Mouse (Mus musculus) retina, embryonic 14.5 days (tissue): ENCODE data around the gene Tamm41.

ENCODE experiments used
- DNase-seq: peaks from one replicate; pipeline ENCODE4 v3.0.0-alpha.2; 2015; ENCODE audit warnings: low spot score

Gene Tamm41

DNA sequence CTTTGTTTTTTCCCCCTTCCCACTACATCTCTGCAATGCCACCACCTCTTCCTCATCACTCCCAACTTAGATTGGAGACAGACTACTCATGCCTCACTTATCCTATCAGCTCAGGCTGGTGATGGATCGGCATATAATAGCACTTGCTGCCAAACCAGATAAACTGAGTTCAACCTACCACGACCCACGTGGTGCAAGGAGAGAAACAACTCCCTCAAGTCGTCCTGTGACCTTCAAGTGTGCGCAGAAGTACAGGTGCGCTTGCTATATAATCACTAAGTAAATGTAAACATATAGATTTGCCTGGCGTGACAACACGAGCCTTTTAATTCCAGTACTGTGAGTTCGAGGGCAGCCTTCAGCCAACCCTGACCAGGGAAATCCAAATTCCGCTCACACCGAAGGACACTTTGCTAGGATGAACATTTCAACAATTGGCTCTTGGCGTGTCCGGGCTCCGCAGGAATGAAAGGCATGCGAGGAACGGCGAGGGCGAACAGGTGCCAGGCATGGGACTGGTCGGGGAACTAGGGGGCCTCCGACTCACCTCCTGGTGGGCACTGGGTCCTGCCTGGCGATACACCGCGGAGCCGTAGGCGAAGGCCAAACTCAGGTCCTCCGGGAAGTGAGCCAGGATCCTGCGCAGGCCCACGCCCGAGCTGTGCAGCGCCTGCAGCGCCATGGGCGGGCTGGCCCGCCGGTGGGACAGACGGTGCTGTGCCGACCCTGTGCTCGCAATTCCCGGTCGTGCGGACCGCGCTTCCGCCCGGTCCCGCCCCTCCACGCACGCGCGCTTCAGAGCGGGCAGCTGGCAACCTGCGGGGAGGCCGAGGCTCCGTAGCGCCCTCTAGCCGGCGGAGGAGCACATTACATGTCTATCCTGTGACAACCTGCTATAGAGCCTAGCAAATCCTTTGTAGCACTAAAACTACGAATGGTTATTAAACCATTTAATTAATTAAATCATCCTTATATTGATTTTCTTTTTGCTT lies at the start of gene Tamm41:
TSS of gene Tamm41 (minus strand) at position 774 of the 992 bp plus-strand sequence.
- peak; percentile 93 for DNase-seq

GRCm38 (mm10) chr6:115085274-115085841 lies 47.7 kb upstream of the Tamm41 start:
- DNase-seq = peak; percentile 17

GRCm38 (mm10) chr6:115076781-115077575 lies 39.3 kb upstream of the Tamm41 start:
- DNase-seq = no peak

DNA sequence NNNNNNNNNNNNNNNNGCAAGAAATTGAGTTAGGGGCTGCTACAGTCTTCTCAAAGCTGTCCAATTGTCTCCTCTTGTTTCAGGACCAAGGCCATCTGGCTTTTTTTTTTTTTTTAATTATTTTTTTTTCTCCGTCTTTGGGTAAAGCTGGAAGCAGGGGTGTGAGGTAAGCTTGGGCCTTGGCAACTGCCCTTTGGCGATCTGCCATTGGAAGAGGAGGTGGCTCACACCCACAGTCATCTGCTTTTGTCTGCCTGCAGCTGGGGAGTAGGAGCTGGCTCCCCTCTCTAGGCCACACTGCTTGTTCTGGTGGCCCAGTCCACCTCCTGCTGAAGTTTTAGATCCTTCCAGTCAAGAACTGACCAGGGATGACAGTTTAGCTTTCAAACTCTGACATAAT lies 34.3 kb upstream of the Tamm41 start:
- no peak for DNase-seq

DNA sequence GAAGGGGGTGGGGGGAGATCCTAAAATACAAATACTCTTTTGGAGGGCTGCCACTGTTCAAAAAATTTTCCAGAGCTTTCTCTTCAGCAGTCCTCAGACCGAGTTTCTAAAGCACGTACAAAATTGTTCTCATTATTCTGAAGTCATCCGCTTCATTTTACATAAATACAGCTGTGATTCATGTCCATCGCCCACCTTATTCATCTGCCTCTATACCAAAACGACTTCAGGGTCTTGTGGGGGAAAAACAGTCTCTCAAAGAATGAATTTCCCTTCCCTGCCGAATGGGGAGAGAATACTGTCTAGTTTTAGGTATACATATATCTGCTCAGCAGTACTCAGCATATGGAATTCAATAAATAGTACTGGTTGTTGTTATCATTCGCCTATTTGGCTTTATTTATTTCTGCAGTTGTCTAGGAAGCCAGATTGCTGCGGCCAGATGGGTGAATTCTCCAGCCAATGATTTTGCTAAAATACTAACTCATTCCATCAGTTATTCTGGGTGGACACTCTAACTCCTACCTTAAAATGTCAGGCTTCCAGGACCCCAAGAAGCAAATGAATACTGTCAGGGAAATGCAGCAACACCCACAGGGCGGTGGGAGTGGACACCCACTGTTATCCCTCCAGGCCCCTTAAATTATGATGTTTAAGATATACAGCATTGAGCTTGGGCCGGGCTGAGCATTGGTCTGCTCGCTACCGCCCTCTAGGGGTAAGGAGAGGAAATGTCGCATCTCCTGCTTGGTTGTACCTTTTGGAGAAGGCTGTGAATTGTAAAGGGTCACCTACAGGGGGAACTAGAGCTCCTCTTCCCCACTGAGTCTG lies 27.9 kb upstream of the Tamm41 start:
- peak; percentile 75 for DNase-seq

- DNase-seq = no peak
Measured at GRCm38 (mm10) chr6:115062605-115063350, 25.1 kb upstream of the Tamm41 start.

- DNase-seq = no peak
Measured at GRCm38 (mm10) chr6:115059227-115059626, 21.6 kb upstream of the Tamm41 start.

DNA sequence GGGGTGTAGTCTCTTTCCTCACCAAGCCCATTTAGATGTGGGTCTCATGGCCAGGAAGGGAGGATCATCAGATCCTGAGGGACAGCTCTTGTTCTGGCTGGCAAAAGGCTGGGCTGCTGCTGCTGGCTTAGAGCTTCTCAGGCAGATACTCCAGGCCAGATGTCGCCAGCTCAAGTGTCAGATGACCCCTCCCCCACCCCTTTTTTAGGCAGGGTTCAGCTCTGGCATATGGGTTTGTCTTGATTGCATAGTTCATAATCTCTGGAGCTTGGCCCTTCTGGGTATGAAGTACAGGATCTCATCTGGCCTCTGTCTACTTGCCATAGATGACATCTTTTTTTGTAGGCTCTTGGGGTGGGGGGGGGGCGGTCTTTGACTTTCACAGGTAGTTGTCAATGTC lies 19.0 kb upstream of the Tamm41 start:
- peak; percentile 18 for DNase-seq

- DNase-seq = no peak
Measured at GRCm38 (mm10) chr6:115055440-115055839, 17.8 kb upstream of the Tamm41 start.

DNA sequence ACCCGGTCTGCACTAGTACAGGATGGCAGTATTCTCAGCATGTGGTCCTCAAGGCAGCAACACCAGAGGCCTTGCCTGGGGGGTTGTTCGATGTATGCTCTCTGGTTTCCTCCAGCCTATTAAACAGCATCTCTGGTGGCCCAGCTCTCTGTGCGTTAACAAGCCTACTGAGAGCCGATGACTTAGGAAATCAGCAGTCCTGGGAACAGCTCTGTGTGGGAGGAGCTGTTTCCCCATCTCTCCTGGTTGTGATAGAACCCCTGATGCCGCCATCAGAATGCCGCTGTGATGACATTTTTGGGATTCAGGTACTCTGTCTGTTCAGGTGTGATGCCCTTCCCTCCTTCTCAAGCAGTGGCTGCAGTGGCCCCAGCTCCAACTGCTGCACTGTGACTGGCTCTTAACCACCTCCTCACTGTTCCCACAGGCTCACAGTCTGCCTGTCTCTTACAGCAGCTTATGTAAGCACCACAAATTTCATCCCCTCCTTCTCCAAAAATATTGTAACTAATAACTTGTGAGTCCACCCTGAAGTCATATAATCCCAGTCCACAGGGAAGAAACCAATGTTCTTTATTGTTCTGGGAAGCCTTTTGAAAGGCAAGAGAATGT lies 14.0 kb upstream of the Tamm41 start:
- no peak for DNase-seq

- DNase-seq = peak; percentile 70
Measured at GRCm38 (mm10) chr6:115049015-115049414, 11.3 kb upstream of the Tamm41 start.

- DNase-seq = no peak
Measured at GRCm38 (mm10) chr6:115047816-115048215, 10.1 kb upstream of the Tamm41 start.

GRCm38 (mm10) chr6:115046064-115046463 lies 8.4 kb upstream of the Tamm41 start:
- DNase-seq = no peak

- peak; percentile 32 for DNase-seq
Measured at GRCm38 (mm10) chr6:115044709-115045108, 7.0 kb upstream of the Tamm41 start.

DNA sequence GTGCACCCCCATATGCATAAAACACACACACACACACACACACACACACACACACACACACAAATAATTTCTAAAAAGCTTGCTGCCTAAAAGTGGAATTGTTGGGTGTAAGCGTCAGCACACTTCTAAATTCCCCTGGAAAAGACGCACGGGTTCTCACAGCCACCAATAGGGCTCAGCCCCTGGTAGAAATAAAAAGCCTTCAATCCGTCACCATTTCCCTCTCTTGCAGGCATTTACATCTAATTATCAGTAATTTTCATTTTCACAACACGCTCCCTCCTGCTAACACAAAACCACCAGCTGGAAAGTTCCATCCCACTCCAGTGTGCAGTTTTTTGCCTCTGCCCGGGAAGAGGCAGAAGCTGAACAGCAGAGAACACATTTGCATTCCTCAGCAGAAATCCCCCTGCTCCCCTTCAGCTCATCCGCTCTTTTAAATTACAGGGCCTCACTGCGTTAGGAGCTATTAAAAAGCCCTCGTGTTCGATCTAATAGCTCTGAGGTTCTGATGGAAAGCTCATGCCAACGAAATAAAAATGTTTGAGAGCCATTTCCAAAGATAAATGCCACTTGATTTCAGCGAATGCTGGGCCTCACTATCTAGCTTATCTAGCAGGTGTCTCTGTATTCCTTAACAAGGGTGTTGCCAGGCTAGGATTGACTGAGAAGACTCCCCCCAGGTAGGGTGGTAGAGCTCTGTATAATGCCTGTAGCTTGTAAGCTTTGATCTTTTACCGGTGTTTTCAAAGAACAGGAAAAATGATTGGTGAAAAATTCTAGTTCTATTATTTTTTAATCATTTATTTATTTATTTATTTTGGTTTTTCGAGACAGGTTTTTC lies 6.2 kb upstream of the Tamm41 start:
- DNase-seq = no peak

GRCm38 (mm10) chr6:115042609-115043008 lies 4.9 kb upstream of the Tamm41 start:
- no peak for DNase-seq

DNA sequence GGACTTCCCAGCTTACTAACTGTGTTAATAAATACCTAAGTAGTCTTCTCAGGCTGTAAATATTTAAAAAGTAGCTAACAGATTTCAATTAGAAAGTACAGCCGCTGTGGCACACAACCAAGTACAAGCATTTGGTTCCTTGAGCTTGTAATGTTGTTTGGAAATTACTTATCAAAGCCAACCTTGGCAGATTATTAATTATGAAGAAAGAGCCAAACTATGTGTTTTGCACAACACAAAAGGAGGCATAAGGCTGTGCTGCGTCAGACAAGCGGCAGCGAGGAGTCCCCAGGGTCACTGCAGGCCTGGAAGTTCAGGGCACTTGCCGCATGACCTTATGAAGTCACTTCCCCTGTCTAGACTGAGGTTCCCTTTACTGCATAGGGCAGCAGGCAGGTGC lies 4.2 kb downstream of the Tamm41 start:
- DNase-seq = no peak

DNA sequence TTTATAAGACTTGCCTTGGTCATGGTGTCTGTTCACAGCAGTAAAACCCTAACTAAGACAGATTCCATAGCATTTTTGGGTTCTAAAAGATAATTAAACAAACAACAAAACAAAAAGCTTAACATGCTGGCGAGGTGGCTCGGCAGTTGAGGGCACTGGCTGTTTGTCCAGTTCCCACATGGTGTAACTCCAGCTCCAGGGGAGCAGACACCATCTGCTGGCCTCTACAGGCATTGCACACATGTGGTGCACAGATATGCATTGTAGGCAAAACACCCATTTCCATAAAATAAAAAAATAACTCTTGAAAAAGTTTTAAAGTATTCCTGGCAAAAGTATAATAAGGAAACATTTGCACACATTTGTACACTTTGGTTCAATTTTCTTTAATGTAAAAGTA lies 7.6 kb downstream of the Tamm41 start:
- DNase-seq = no peak

DNA sequence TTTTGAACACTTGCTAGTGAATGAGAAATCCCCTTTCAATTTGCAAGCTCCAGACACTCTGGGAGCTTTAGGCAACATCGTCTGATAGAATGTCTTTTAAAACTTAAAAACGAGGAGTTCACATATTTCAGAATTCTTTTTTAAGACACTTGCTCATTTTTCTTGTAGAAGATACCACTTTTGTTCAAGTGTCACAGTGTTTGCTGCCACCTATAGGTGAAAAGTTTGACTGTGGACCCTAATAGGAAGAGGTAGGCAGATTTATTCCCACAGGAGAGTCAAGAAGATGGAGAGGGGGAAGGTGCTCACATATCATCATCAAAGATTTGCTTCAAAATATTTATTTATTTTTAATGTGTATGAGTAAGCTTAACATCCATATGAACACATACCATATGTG lies 8.4 kb downstream of the Tamm41 start:
- DNase-seq = peak; percentile 68
